Mouse (Mus musculus) midbrain, postnatal 0 days (tissue): ENCODE measurements at regions not wholly inside any gene's neighbourhood (a gene's known extent, or its start where the extent isn't known, plus 50 kb on each side); places are given as distances from the start of the nearest gene placed in this dataset.
A peak's percentile ranks its signal among the peaks of the same experiment; 100 is the strongest.

Experiments
- ATAC-seq: fragments of 200-750 bp; cut with Nextera tagmentation; 2 replicates; pipeline ENCODE4 v1.8.0; 2017; ENCODE audit warnings: moderate number of reproducible peaks, mild to moderate bottlenecking, moderate TSS enrichment, moderate library complexity; ENCODE audit not compliant: low FRiP score
- DNase-seq: peaks from one replicate; pipeline ENCODE4 v3.0.0-alpha.2; 2015; ENCODE audit warnings: low spot score
- H3K27ac ChIP-seq: fragments of 300-500 bp; sonication (generic); 2 replicates; pipeline ENCODE4 v1.5.1; 2014; ENCODE audit warnings: low read depth, mild to moderate bottlenecking, low read length, mixed read lengths
- H3K27me3 ChIP-seq: fragments of 300-500 bp; sonication (generic); 2 replicates; pipeline ENCODE4 v1.6.1; 2014; ENCODE audit warnings: low read length, control low read depth, mixed read lengths; ENCODE audit not compliant: insufficient read depth
- H3K36me3 ChIP-seq: fragments of 300-500 bp; sonication (generic); 2 replicates; pipeline ENCODE4 v1.6.1; 2014; ENCODE audit warnings: low read length, control low read depth, mixed read lengths; ENCODE audit not compliant: insufficient read depth
- H3K4me1 ChIP-seq: fragments of 300-500 bp; sonication (generic); 2 replicates; pipeline ENCODE4 v1.6.1; 2014; ENCODE audit warnings: mild to moderate bottlenecking, control low read depth, antibody characterized with exemption, low read length, mixed read lengths; ENCODE audit not compliant: insufficient read depth
- H3K4me2 ChIP-seq: fragments of 300-500 bp; sonication (generic); 2 replicates; pipeline ENCODE4 v1.6.1; 2014; ENCODE audit warnings: low read depth, mild to moderate bottlenecking, low read length, mixed read lengths; ENCODE audit not compliant: poor library complexity, severe bottlenecking
- H3K4me3 ChIP-seq: fragments of 300-500 bp; sonication (generic); 2 replicates; pipeline ENCODE4 v1.5.1; 2014; ENCODE audit warnings: low read depth, mild to moderate bottlenecking, low read length, moderate library complexity
- H3K9ac ChIP-seq: fragments of 300-500 bp; sonication (generic); replicated peaks from 2 replicates; pipeline ENCODE4 v1.6.1; 2014; ENCODE audit warnings: mild to moderate bottlenecking, low read length, moderate library complexity, mixed read lengths; ENCODE audit not compliant: poor library complexity, severe bottlenecking
- H3K9me3 ChIP-seq: fragments of 300-500 bp; sonication (generic); 2 replicates; pipeline ENCODE4 v1.6.1; 2016; ENCODE audit warnings: low read length, control low read depth
- CTCF ChIP-seq: IDR thresholded peaks from 2 replicates; pipeline ENCODE4 v1.5.1; 2016; ENCODE audit warnings: antibody characterized with exemption, mild to moderate bottlenecking
- WGBS: fragments of 180-500 bp; shearing (Covaris S2); extraction: QIAGEN DNeasy Blood & Tissue Kit; methylation state at CpG from one replicate; pipeline ENCODE4 v1.1.7; 2014; 5-methylcytosine and 5-hydroxymethylcytosine counted together

DNA sequence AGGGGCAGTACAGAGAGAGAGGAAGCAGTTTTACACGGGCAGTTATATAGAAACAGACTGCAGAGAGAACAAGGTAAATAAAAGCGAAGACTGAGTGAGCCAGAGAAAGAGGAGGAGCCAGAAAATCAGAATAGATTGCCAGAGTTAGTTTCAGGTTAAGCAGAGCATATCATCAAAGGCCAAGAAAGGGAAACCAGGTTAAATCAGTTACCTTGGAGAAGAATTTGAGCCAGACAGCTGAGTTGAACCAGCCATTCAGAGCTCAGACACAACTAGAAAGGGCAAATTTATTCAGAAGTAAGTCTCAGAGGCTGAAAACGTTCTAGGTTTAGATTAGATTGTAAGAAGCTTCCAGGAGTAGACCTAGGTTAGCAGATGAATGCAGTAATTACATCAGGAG is 858.6 kb downstream of the Adgrl3 start:
- no peak for TF ChIP-seq CTCF
- Histone ChIP-seq H3K36me3 (no peaks in the 10 kb centered on the region), H3K4me2 (no peak overlapping the region), H3K4me1 (no peaks in the 10 kb centered on the region), H3K4me3 (no peak overlapping the region), H3K27ac (no peak overlapping the region), H3K27me3 (no peaks in the 10 kb centered on the region), H3K9ac (no peak overlapping the region), H3K9me3 (no peaks in the 10 kb centered on the region)
- ATAC-seq (no peak), DNase-seq (no peak)
- WGBS = 70% methylated on average over 3 of the region's 3 CpGs

DNA sequence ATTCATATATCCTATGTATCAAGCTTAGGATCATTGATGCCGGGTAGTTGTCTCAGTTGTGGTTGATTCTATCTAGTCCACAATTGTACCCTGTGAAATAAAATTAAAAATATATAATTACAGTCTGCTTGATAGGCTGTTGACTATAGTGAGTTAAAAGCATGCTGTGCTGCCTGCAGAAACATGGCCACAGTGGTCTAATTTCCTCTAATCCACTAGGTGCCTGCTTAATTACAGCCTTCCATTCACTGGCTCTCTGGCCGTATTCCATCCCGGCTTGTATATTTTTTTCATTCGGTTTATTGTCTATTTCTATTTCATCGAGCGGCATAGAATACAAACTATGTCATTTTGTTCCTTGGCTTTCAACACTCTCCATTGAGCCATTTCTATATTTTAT is 873.4 kb downstream of the Adgrl3 start:
- no peak for ATAC-seq
- Histone ChIP-seq H3K27ac (no peak overlapping the region), H3K4me1 (no peaks in the 10 kb centered on the region), H3K9me3 (no peaks in the 10 kb centered on the region), H3K4me2 (no peak overlapping the region), H3K4me3 (no peak overlapping the region), H3K36me3 (no peaks in the 10 kb centered on the region), H3K27me3 (no peaks in the 10 kb centered on the region), H3K9ac (no peak overlapping the region)
- 83% methylated on average over 6 of the region's 6 CpGs for WGBS
- no peak for DNase-seq
- no peak for TF ChIP-seq CTCF

DNA sequence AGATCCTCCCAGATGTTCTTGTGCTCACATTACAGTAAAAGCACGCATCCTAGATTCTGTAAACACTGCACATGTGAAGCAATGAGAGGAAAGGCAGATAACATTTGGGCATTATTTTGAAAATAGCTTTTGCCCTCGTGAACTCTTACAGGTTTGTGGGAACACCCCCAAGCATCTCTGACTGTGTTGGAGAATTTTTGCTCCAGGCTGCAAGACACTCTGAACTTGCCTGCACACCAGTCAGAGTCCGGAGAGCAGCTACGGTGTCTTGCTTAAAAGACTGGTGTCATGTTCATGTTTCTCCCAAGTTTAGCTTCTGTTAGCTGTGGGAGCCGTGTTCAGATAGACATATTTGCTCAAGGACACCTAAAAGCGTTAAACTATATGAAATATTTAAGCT is 889.4 kb downstream of the Adgrl3 start:
- H3K27ac ChIP-seq = no peak overlapping the region
- no peak for TF ChIP-seq CTCF
- no peak overlapping the region for H3K4me3 ChIP-seq
- no peaks in the 10 kb centered on the region for H3K9me3 ChIP-seq
- H3K9ac ChIP-seq = no peak overlapping the region
- DNase-seq (no peak), ATAC-seq (no peak)
- no peaks in the 10 kb centered on the region for H3K36me3 ChIP-seq
- H3K4me1 ChIP-seq = no peaks in the 10 kb centered on the region
- WGBS = 81% methylated on average over 6 of the region's 6 CpGs
- H3K4me2 ChIP-seq = no peak overlapping the region
- H3K27me3 ChIP-seq = no peaks in the 10 kb centered on the region

DNA sequence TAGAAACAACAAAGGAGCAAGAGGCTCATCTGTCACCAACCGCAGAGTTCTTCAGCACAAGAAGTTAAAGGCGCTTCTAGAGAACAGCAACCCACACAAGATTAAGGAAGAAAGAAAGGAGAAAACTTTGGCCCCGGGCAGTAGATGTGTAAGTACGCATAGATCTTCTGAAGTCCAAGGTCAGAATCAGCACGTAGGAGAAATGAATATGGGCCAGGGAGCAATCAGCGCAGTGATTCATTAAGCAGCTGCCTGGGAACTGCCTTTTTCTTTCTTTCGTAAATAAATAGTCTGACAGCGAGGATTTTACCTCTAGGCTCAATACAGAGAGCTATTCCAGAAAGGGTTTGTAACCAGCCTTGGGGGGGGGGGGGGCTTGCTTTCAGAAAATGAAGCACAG is 890.0 kb downstream of the Adgrl3 start:
- WGBS = 55% methylated on average over 8 of the region's 8 CpGs
- ATAC-seq (no peak), DNase-seq (peak; percentile 18)
- Histone ChIP-seq H3K4me1 (no peaks in the 10 kb centered on the region), H3K27ac (no peak overlapping the region), H3K9ac (no peak overlapping the region), H3K27me3 (no peaks in the 10 kb centered on the region), H3K4me3 (no peak overlapping the region), H3K36me3 (no peaks in the 10 kb centered on the region), H3K4me2 (no peak overlapping the region), H3K9me3 (no peaks in the 10 kb centered on the region)
- TF ChIP-seq CTCF = no peak

DNA sequence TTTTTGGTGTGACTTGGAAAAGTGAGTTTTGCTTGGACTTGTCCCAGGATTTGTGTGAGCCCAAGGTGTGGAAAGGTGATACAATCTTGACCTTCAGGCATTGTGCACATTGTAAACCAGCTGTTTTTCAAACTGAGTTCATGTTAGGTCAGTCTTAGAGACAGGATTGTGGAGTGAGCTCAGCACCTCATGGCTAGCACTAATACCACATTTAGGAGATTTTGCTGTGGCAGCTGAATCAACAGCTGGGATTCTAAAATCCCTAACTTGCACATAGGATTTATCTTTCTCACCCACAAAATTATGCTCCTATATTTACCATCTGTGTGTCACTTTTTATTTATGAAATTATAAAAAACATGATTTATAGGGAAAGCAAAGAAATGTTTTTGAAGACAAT is 896.7 kb downstream of the Adgrl3 start:
- no peak for TF ChIP-seq CTCF
- H3K4me2 ChIP-seq = no peak overlapping the region

DNA sequence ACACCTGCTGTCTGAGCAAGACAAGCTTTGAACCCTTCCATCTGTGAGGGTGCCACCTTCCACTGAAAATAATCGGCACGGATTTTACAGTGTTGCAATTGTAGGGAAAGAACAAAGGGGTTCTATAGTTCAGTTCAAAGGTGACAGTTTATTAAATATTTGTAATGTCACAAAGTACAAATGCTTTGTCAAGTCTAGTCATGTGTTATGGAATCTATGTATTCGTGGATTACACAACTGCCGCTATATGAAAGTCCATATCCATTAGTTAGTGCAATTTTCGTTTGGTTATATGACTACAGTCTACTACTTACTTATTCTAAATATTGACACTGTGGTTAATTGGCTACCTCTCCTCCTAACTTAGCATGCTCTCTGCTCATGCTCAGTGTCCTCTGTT is 920.9 kb downstream of the Adgrl3 start:
- H3K9ac ChIP-seq = no peak overlapping the region
- ATAC-seq = no peak
- no peak overlapping the region for H3K27ac ChIP-seq
- no peak overlapping the region for H3K4me3 ChIP-seq
- H3K36me3 ChIP-seq = no peaks in the 10 kb centered on the region
- H3K4me1 ChIP-seq = no peaks in the 10 kb centered on the region
- DNase-seq = no peak
- no peak overlapping the region for H3K4me2 ChIP-seq
- no peaks in the 10 kb centered on the region for H3K27me3 ChIP-seq
- H3K9me3 ChIP-seq = no peaks in the 10 kb centered on the region
- no peak for TF ChIP-seq CTCF
- 81% methylated on average over 5 of the region's 5 CpGs for WGBS

More for the DNA sequence above, 896.7 kb downstream of the Adgrl3 start:
- no peaks in the 10 kb centered on the region for H3K36me3 ChIP-seq
- no peak overlapping the region for H3K9ac ChIP-seq
- no peaks in the 10 kb centered on the region for H3K27me3 ChIP-seq
- H3K27ac ChIP-seq = no peak overlapping the region
- no peaks in the 10 kb centered on the region for H3K4me1 ChIP-seq
- DNase-seq = no peak
- H3K4me3 ChIP-seq = no peak overlapping the region
- no peaks in the 10 kb centered on the region for H3K9me3 ChIP-seq
- no peak for ATAC-seq
